Mouse (Mus musculus): Measurements from ENCODE around the gene Ifi203. TPM values are rescaled to one million over a fixed set of nuclear protein-coding genes. Genes with fewer than 3 reads are reported as not detected.
"Not testable (repeated sequence)": the region's sequence is repeated elsewhere in the genome, so short reads cannot be mapped to it uniquely, and the experiment has no call there.

The Ifi203 gene
- polyA plus RNA-seq, 1 experiment from 2014 or later = 0.99 TPM

DNA sequence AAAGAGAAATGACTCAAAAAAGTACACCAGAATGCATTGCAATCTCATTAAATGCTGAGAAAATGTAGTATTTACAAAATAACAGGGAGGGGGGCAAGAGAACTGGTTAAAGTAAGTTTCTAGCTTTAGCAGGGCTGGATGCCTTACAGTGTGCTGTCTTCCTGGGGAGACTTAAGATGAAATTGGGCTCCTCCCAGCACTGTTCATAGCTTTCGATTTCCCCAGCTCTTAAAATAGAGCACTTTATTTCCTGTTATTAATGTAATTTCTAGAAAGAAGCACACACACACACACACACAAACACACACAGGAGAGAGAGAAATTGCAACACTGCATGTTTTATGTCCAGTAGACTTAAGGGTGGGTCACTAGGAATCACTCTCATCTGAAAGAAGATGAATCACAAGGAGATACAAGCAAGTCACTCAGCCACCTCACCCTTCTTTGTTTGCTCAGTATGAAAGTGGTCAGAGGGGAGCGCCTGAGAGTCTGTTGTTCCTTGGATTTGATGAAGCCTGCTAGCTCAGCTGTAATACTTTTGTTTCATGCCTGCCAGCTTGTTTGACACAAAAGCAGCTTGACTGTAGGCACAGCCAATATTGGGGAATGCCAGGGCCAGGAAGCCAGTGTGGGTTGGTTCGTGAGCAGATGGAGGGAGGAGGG, 62.3 kb downstream of the Ifi203 start:
- not testable (repeated sequence) for H3K4me2 ChIP-seq (ENCODE audit: low read length); H3K4me1 ChIP-seq (ENCODE audit: control insufficient read depth in 2 of 2, insufficient read depth in 2 of 2, low read length in 2 of 2); H3K9ac ChIP-seq (ENCODE audit: low read length); H3K9me3 ChIP-seq (ENCODE audit: control insufficient read depth, low read length); H3K27me3 ChIP-seq (ENCODE audit: control insufficient read depth, insufficient read depth, low read length); H3K27ac ChIP-seq (replicated peaks in 1 of 2; ENCODE audit: control insufficient read depth in 1 of 2, insufficient read depth in 1 of 2, low read depth in 2 of 2, low read length in 2 of 2); ATAC-seq (ENCODE audit: insufficient number of reproducible peaks, insufficient read depth, low FRiP score, low read depth); H3K36me3 ChIP-seq (ENCODE audit: control insufficient read depth, insufficient read depth, low read length); H3K4me3 ChIP-seq (ENCODE audit: control insufficient read depth in 1 of 2, insufficient read depth in 1 of 2, low read depth in 1 of 2, low read length in 2 of 2)
- WGBS = 75% methylated on average over 3 of the region's 3 CpGs

GRCm38 (mm10) chr1:173879225-173879987, 63.1 kb downstream of the Ifi203 start:
- H3K36me3 ChIP-seq (ENCODE audit: control insufficient read depth, insufficient read depth, low read length); H3K4me1 ChIP-seq (ENCODE audit: control insufficient read depth in 2 of 2, insufficient read depth in 2 of 2, low read length in 2 of 2); H3K4me3 ChIP-seq (ENCODE audit: control insufficient read depth in 1 of 2, insufficient read depth in 1 of 2, low read depth in 1 of 2, low read length in 2 of 2); H3K9ac ChIP-seq (ENCODE audit: low read length); ATAC-seq (ENCODE audit: insufficient number of reproducible peaks, insufficient read depth, low FRiP score, low read depth); H3K4me2 ChIP-seq (ENCODE audit: low read length); H3K27ac ChIP-seq (replicated peaks in 1 of 2; ENCODE audit: control insufficient read depth in 1 of 2, insufficient read depth in 1 of 2, low read depth in 2 of 2, low read length in 2 of 2); H3K27me3 ChIP-seq (ENCODE audit: control insufficient read depth, insufficient read depth, low read length); H3K9me3 ChIP-seq (ENCODE audit: control insufficient read depth, low read length): not testable (repeated sequence)
- WGBS = 63% methylated on average over 5 of the region's 5 CpGs

- not testable (repeated sequence) for ATAC-seq (ENCODE audit: insufficient number of reproducible peaks, insufficient read depth, low FRiP score, low read depth); H3K9ac ChIP-seq (ENCODE audit: low read length); H3K4me2 ChIP-seq (ENCODE audit: low read length); H3K9me3 ChIP-seq (ENCODE audit: control insufficient read depth, low read length); H3K4me1 ChIP-seq (ENCODE audit: control insufficient read depth in 2 of 2, insufficient read depth in 2 of 2, low read length in 2 of 2); H3K4me3 ChIP-seq (ENCODE audit: control insufficient read depth in 1 of 2, insufficient read depth in 1 of 2, low read depth in 1 of 2, low read length in 2 of 2); H3K36me3 ChIP-seq (ENCODE audit: control insufficient read depth, insufficient read depth, low read length); H3K27me3 ChIP-seq (ENCODE audit: control insufficient read depth, insufficient read depth, low read length); H3K27ac ChIP-seq (replicated peaks in 1 of 2; ENCODE audit: control insufficient read depth in 1 of 2, insufficient read depth in 1 of 2, low read depth in 2 of 2, low read length in 2 of 2)
- WGBS = 84% methylated on average over 6 of the region's 6 CpGs
Measured at GRCm38 (mm10) chr1:173878264-173878663, 64.2 kb downstream of the Ifi203 start.

DNA sequence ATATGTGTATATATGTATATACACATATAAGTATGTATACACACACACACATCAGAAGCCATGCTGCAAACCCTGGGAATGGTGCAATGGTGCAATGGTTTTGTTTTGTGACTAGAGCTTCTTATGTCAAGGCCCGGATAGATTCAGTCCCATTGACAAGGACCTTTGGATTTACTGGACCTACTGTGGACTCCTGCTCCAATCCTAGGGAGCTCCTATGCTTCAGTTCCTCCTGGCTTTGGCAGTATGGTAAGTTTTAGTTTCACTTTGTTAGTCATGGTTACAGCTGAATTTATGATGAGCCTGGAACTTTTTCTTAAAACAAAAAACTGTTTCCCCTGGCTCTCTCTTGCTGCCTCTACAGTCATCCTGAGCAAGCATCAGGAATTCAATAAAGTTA, 65.3 kb downstream of the Ifi203 start:
- H3K4me2 ChIP-seq (ENCODE audit: low read length); H3K27ac ChIP-seq (replicated peaks in 1 of 2; ENCODE audit: control insufficient read depth in 1 of 2, insufficient read depth in 1 of 2, low read depth in 2 of 2, low read length in 2 of 2); H3K4me1 ChIP-seq (ENCODE audit: control insufficient read depth in 2 of 2, insufficient read depth in 2 of 2, low read length in 2 of 2); ATAC-seq (ENCODE audit: insufficient number of reproducible peaks, insufficient read depth, low FRiP score, low read depth); H3K9ac ChIP-seq (ENCODE audit: low read length); H3K27me3 ChIP-seq (ENCODE audit: control insufficient read depth, insufficient read depth, low read length); H3K4me3 ChIP-seq (ENCODE audit: control insufficient read depth in 1 of 2, insufficient read depth in 1 of 2, low read depth in 1 of 2, low read length in 2 of 2); H3K9me3 ChIP-seq (ENCODE audit: control insufficient read depth, low read length); H3K36me3 ChIP-seq (ENCODE audit: control insufficient read depth, insufficient read depth, low read length): not testable (repeated sequence)
- WGBS = 63% methylated on average over 1 of the region's 1 CpGs

Other genes with a start within 250 kb of the Ifi203 start
- 0.91 and 1.4 TPM in 2 replicates for gene Ifi207, start 200.9 kb downstream of the Ifi203 start, polyA plus RNA-seq (2014; fragmentation: Nextera tagmentation; extraction: Ambion mirVana)
- gene Ifi204, start 175.7 kb downstream of the Ifi203 start, polyA plus RNA-seq (2014; fragmentation: Nextera tagmentation; extraction: Ambion mirVana) = 2.3 and 2.6 TPM in 2 replicates
- gene Ifi211, start 29.6 kb downstream of the Ifi203 start, polyA plus RNA-seq (2014; fragmentation: Nextera tagmentation; extraction: Ambion mirVana) = 2.8 and 3.8 TPM in 2 replicates
- gene Mndal, start 181 bp downstream of the Ifi203 start, polyA plus RNA-seq (2014; fragmentation: Nextera tagmentation; extraction: Ambion mirVana) = 3.1 and 3.9 TPM in 2 replicates
- not detected in 2 replicates for gene Ifi202b, start 40.1 kb upstream of the Ifi203 start, polyA plus RNA-seq (2014; fragmentation: Nextera tagmentation; extraction: Ambion mirVana)
- 2.1 TPM in 2 replicates for gene Ifi205, start 89.1 kb upstream of the Ifi203 start, polyA plus RNA-seq (2014; fragmentation: Nextera tagmentation; extraction: Ambion mirVana)
- gene Olfr433, start 98.0 kb upstream of the Ifi203 start, polyA plus RNA-seq (2014; fragmentation: Nextera tagmentation; extraction: Ambion mirVana) = not detected in 2 replicates
- gene Olfr432, start 106.5 kb upstream of the Ifi203 start, polyA plus RNA-seq (2014; fragmentation: Nextera tagmentation; extraction: Ambion mirVana) = not detected in 2 replicates
- gene Olfr430, start 123.9 kb upstream of the Ifi203 start, polyA plus RNA-seq (2014; fragmentation: Nextera tagmentation; extraction: Ambion mirVana) = not detected in 2 replicates
- not detected in 2 replicates for gene Olfr429, start 141.7 kb upstream of the Ifi203 start, polyA plus RNA-seq (2014; fragmentation: Nextera tagmentation; extraction: Ambion mirVana)
- gene Olfr427, start 154.2 kb upstream of the Ifi203 start, polyA plus RNA-seq (2014; fragmentation: Nextera tagmentation; extraction: Ambion mirVana) = not detected in 2 replicates
- not detected in 2 replicates for gene Olfr231, start 178.5 kb upstream of the Ifi203 start, polyA plus RNA-seq (2014; fragmentation: Nextera tagmentation; extraction: Ambion mirVana)
- gene Olfr424, start 188.8 kb upstream of the Ifi203 start, polyA plus RNA-seq (2014; fragmentation: Nextera tagmentation; extraction: Ambion mirVana) = not detected in 2 replicates
- not detected in 2 replicates for gene Olfr420, start 213.0 kb upstream of the Ifi203 start, polyA plus RNA-seq (2014; fragmentation: Nextera tagmentation; extraction: Ambion mirVana)
- gene Spta1, start 230.1 kb upstream of the Ifi203 start, polyA plus RNA-seq (2014; fragmentation: Nextera tagmentation; extraction: Ambion mirVana) = 2.2 and 2.5 TPM in 2 replicates